Mouse (Mus musculus) urinary bladder, postnatal 14 days (tissue): ENCODE measurements at regions not wholly inside any gene's neighbourhood (a gene's known extent, or its start where the extent isn't known, plus 50 kb on each side); places are given as distances from the start of the nearest gene placed in this dataset.

Experiments used
- DNase-seq: peaks from one replicate; pipeline ENCODE4 v3.0.0; 2021; ENCODE audit warnings: low spot score

DNA sequence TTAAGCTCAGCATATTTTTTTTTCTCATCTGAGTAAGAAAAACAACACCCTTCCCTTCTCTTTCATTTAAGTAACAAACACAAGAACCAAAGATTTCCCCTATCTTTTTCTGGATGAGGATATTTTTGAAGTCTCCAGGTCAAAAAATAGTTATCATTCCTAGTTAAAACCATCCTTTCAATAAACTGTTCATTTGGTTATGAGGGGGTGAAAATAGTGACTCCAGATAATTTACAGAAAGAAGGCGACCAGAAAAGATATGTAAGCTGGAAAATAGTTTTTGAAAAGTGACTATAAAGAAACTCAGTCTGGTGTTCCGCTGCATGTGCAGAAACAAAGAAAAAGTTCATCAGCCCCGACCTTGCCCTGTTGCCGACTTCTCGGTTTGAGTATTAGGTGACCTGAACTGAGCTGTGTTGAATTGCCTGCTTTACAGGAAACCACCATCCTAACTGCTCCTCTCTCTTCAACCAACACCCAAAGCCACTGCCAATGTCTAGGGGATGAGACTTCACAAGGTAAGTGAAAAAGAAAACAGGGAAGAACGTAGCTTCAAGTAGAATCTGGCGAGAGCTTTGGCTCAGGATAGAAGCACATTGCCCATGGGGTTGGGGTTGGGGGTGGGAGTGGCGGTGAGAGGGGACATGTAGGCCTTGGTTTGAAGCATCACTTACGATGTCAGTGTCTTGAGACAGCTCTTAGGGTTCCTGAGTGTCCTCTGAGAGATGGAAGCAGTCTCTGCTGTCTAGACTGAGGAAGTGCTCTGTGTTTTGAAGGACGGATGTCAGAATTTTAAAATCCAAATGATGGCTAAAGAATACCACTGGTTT lies 104.6 kb downstream of the Ube2e3 start:
- no peak for DNase-seq

DNA sequence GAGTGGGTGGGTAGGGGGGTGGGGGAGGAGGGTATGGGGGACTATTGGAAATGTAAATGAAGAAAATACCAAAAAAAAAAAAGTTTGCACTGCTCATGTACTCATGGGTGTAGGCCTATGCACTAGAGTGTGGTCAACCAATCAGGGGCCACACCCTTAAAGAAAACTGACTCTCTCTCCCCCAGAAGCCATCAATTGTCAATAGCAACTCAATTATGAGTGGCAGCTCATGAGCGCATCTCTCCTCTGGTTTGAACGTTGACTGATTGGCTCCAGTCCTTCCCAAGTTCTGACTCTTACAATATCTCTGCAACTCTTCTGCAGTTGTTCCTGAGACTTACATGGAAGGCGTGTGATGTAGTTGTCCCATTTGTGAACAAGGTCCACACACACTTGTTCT lies 105.9 kb downstream of the Ube2e3 start:
- no peak for DNase-seq

DNA sequence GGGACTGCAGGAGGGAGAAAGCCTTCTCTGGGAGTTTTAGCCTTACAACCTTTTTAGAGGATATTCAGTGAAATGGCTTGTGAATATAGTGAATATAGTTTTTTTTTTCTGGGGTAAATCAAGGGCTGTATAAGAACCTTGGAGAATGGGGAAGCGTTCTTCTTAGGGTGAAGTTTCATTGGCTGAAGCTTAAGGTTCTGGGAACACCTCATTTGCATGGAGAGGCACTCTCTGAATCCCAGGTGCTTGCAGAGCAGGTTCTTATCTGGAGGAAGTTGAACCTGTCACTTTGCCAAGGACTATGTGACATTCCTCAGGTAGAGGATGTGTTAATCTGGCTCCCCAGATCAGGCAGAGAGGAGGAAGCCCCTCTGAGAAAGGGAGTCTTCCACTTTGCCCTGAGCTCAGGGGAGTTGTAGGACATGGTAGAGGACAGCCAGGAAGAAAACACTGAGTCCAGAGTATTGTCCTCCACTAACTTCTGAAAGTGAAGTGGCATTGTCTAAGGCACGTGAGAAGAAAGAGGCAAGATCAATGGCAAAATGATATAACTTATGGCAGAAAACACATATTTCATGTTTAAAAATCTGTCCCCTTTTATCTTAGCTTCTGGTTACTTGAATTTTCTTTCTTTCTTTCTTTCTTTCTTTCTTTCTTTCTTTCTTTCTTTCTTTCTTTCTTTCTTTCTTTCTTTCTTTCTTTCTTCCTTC lies 106.9 kb downstream of the Ube2e3 start:
- peak; percentile 9 for DNase-seq

DNA sequence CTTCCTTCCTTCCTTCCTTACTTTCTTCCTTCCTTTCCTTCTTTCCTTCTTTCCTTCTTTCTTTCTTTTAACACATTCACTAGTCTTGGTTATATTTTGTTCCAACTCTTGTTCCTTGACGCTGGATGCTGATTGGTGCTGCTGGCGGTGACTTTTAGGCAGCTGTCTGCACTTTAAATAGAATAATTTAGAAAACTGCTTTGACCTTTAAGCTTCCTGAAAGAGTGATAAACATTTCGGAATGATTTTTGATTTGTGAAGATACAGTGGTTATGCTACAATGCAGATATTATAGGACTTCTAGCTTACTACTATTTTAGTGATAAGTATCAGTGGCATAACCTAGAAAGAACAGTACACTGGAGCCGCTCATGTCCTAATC lies 107.5 kb downstream of the Ube2e3 start:
- DNase-seq, result no peak

DNA sequence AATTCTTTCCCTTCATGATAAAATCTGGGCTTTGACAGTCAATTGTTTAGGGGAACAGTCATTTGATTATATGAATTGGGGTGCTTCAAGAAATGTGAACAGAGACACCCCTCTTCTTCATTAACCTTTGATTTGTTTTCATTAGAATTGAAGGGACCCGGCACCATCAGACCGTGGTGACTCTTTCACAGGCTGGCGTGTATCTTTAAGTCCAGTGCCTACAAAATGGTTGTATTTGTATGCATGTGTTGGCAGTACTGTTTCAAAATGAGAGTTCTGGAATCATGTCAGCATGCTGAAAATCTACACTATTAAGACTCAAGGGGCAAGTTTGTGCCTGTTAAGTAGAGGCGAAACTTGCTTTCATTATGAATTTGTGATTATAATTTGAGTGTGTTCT lies 108.2 kb downstream of the Ube2e3 start:
- no peak for DNase-seq

DNA sequence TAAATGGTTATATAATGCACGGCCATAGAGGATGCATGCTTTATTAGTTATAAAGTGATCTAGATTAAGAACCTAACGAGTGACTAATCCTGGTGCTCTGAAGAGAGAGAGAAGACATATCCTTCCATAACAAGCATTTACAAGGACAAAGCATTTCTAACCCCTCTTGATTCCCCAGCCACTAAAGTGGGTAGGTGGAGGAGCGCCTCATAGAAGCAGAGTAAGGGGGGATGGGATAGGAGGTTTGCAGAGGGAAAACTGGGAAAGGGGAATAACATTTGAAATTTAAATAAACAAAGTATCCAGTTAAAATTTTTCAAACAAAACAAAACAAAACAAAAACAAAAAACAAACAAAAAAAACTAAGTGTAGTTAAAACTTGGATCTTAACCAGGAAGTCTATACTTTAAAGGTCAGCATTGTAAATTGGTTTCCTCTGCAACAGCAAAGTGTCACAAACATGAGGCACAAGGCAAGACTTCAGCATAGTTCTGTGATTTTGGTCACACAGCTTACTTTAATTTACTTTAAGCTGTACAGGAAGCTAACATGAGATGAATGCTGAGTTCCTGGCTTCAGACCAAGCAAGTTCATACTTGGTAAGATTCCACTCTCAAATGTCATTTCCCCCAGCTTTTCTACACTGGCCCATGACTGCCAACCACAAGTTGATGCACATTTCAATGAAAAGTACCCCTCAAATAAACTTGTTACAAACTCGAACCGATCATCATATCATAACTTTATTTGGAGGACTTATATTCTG lies 109.9 kb downstream of the Ube2e3 start:
- DNase-seq, result no peak

DNA sequence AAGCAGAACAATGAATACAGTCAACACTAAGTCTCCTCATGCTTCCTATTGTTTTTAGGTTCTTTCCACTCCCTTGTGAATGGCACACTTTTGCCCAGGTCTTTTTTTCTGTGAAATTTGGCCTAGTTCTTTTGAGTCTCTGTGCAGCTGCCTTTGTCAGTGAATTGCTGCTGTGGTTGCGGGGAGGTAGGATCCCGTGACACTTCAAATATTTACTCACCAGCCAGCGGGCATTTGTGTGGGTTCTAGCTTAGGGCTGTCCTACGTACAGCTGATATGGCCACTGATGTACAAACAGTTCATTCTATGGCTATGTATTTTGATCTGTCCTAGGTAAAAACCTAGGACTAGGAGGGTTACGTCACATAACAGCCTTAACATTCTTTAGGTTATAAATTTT lies 112.1 kb downstream of the Ube2e3 start:
- DNase-seq, result no peak

DNA sequence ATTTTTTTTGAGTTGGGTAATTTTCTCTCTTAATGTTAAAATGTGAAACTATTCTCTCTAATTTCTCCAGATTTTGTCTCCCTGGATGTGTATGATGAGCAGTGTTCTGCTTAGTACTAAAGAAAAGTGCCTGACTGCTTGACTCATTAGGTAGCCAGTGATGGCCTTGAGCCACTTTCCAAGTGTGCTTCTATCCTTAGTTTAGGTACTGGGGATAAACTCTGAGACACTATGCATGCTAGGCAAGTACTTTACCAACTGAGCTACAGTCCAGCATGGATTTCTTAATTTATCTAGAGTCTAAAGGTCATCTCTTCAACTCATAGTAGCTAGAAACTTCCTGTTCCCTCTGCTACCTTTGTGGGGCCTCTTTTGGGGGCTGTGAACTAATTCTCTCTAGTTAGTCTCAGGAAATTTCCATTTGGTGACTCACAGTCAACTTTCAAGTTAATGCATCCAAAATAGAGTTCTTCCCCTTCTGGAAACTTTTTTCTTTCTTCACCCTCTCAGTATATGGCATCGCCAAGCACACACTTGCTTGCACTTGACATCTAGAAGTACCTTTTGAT lies 112.8 kb downstream of the Ube2e3 start:
- no peak for DNase-seq

DNA sequence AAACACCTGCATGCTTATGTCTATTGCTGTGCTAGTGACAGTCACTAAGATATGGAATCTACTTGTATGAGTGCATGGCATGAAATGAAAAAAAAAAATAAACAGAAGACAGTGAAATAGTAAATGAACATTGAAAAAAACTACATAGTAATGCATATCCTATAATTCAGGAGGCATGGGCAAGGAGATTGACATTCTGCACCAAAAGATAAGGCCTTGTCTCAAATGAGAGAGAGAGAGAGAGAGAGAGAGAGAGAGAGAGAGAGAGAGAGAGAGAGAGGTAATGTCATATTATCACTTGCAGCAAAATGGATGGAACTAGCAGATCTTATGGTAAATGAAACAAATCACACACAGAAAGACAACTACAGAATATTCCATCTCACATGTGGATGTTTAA lies 115.4 kb downstream of the Ube2e3 start:
- no peak for DNase-seq

DNA sequence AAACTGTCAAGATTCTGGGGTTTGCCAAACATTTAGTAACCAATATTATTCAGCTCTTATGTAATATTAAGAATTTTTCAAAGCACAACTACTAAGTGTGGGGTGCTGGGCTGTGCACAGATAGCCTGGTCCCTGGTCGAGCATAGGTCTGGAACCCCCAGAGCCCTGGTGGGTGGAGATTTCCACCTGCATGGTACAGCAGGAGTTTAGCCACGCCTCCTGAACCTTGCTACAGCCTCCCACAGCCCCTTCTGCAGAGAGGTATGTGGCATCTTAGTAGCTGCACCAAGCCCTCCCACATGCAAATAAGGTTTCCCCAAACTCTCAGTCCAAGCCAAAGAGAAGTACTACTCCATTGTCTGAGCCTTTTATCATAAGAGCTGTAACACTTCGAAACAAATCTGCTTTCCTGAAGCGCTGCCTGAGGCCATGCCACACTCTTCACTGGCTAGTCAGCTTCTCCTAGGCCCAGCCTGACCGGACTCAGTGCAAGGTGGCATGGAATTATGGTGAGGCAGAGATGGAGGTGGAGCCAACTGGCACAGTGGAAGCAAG lies 116.1 kb downstream of the Ube2e3 start:
- no peak for DNase-seq

DNA sequence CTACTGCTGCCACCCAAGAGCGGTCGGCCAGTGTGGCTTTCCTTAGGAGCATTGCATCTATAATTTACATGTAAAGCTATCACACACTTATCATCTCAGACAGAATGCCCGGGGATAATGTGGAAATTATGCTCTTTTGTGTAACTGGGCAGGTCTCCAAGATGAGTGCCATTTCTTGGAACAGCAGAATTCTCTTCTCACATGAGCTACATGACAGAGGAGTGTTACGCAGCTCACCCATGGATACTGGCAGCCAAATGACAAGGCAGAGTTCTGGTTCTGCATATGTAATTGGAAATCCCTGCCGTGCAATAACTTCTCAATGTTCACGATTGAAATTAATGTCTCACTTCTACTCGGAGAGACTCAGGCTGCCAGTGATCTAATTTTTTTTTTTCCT lies 119.1 kb downstream of the Ube2e3 start:
- DNase-seq, result no peak

DNA sequence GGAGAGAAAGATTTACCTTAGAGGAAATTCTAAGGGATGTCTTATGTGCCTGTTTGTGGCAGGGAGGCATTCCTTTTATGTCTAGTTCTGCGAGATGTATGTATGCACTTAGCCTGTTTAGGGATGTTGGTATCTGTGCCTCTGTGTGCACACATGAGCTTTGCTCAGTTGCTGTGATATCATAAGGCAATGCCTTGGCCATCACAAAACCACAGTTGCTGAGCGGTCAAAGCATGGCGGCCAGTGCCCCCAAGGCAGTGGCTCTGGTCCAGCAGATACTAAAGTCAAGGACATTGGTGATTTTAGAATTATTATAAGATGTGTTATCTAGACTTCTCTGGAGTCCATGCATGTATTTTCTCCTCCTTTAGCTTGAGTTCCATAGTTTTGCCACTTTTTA lies 119.5 kb downstream of the Ube2e3 start:
- no peak for DNase-seq

DNA sequence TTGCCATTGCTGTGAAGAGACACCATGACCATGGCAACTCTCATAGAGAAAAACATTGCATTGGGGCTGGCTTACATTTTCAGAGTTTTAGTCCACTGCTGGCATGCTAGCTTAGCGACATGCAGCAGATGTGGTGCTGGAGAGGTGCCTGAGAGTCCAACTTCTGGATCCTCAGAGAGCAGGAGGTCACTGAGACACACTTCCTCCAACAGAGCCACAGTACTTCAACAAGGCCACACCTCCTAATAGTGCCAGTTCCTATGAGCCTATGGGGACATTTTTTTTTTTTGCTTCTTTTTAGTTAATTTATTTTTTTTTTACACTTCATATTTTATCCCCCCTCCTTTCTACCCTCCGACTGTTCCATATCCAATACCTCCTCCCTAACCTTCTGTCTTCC lies 120.3 kb downstream of the Ube2e3 start:
- no peak for DNase-seq

DNA sequence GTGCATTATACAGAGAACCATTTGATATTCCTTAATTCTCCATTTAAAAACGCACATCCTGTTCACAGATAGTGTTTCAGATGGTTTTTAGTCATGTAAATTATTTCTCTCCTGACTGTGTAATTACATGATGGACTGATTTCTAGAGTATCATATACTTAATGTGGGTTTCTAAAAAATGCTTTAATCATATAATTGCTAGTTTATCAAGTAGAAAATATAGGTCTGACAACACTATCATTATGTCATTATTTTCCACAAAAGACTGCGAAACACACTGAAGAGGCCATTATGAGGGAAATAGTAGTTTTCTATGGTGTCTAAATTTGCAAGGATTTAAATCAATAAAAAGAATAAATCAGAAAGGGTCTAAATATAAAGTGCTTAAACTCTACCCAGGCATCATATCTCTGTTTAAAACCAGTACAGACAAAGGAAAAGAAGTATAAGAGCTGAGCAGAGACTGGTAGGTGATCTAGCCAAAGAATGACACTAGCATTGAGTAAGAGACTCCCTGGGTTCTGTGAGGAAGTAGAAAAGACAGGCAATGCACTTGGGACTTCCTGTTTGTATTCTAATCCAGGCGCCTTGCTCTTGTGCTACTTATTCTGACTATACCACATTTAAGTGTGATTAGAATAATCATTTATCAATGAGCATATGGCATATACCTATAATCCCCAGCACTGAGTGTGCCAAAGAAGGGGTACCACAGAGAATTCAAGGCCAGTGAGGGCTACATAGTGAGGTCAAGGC lies 127.1 kb downstream of the Ube2e3 start:
- DNase-seq, result no peak

DNA sequence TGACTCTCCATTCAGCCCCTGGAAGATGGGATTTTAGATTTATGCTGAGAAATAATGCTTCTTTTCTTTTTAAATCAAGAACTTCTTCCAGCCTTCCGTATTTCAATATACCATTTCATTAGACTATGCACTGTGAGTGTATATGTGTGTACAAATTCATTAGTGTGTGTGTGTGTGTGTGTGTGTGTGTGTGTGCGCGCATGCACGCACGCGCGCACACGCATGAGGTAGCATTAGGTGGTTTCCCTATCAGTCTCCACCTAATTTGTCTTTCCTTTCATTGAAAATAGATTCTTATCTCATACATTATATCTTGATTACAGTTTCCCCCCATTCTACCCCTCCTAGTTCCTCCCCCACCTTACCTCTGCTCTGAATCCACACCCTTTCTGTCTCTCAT lies 130.7 kb downstream of the Ube2e3 start:
- DNase-seq, result no peak

DNA sequence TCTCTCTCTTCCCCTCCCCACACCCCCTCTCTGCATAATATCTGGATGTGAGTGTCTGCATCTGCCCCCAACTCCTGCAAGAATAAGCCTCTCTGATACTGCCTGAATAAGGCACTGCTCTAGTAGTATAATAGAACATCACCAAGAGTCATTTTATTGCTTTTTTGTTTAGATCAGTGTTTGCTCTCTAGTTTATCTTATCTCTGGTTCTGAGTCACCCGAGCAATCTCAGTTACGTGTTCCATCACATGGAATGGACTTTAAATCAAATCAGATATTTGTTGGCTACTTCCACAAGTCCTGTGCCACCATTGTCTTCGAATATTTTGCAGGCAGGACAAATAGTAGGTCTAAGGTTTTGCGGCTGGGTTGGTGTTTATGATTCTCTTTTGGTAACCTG lies 131.5 kb downstream of the Ube2e3 start:
- DNase-seq, result no peak

DNA sequence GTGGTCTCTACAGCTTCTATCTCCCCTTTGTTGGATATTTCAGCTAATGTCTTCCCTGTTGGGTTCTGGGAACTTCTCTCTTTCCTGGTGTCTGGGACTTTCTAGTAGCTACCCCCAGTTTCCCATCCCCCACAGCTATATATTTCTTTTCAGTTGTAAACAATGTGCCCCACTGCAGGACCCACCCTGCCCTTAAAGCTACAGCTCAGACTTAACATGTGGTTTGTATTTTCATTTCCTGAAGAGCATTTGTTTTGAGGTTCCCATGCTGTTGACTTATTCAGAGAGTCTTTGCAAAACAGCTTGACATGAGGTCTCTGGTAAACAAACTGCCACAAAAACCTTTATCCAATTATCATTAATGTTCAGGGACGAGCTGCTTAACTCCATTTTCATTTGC lies 136.9 kb downstream of the Ube2e3 start:
- no peak for DNase-seq

DNA sequence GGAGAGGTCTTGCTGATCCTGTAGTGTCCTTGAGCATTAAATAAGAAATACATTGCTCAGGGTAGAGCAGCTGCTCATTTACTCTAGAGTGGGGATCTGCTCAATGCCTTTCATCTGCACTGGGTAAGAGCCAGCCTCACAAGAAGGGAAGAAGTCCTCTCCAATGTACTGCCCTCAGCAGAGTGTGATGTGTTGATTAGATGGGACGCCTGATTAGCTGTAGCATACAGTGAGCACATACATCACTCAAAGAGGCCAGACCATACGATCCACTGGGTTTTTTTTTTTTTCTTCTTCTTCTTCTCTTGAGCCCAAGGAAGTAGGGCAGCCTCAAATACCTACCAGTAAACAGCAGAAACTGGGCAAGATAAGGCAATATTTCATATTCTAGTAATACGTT lies 140.7 kb downstream of the Ube2e3 start:
- no peak for DNase-seq

DNA sequence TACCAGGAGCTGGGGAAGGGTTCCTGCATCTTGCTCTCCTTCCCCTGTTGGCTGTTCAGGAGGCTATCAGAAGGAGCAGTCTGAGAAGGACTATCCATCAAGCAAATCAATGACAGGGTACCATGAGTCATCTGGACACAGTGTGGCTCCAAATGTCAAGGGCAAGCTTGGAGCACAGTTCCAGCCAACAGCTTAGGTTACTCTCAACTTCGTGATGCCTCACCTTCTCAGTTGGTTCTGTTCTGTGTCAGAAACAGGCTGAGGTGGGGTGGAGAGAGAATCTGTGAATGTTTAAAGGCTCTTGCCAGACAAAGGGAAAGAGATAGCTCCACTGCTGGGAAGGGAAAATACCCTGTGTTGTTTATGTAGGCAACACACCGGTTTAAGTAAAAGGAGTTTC lies 141.9 kb downstream of the Ube2e3 start:
- no peak for DNase-seq

DNA sequence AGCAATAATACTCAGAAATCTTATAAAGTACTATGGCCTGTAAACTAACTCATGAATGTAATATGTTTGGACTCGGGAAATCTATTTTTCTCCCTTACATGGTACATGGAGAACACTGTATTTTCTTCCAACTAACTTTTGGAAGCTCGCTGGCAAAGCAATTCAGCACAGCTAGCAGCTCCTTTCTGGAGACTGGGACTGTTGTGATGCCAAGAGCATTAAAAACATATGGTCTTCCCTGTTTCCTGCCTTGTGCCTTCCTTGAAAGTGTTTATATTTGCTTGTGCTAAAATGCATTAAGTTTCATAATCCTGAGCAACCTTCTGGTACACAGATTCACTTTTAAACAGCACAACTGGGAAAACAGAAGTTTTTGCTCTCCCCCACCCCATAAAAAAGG lies 142.3 kb downstream of the Ube2e3 start:
- DNase-seq, result no peak

DNA sequence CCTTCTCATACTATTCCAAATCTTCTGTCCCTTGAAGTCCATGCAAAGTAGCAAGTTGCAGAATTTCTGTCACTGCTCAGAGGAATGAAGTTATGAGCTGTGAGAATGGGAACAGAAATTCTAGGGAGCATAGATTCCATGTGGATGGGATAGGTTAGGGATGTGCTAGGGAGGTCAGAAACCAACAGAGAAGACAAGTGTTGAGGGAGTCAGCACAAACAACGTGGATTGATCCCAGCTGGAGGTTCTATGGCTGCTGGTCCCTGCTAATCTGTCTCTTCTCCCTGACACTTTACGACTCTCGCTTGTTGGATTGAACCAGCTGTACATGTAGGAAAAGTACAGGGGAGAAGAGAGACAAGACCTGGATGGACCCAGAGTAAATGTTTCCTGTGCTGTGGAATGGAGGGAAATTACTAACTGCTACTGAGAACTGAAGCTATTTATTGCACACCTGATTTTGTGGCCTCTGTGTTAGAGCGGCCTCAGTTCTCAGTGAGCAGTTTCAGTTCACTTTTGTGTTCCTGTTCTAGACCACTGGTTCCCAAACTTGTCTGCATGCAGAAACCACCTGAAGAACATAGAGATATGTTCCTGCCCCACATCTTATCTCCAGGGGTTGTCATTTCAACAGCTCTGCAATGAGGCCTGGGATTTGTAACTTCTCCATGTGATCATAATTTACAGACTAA lies 151.0 kb downstream of the Ube2e3 start:
- DNase-seq, result no peak
